Mouse (Mus musculus): ENCODE measurements at regions not wholly inside any gene's neighbourhood (a gene's known extent, or its start where the extent isn't known, plus 50 kb on each side); places are given as distances from the start of the nearest gene placed in this dataset.

GRCm38 (mm10) chr15:88372039-88372438 is 228.1 kb upstream of the Zdhhc25 start:
- no peak for DNase-seq (ENCODE audit: low read depth)

- no peak for DNase-seq (ENCODE audit: low read depth)
Observed at GRCm38 (mm10) chr15:88373923-88374322, 226.2 kb upstream of the Zdhhc25 start.

- no peak for DNase-seq (ENCODE audit: low read depth)
Observed at GRCm38 (mm10) chr15:88379342-88379741, 220.8 kb upstream of the Zdhhc25 start.

- DNase-seq (ENCODE audit: low read depth): no peak
Observed at GRCm38 (mm10) chr15:88379951-88380623, 220.0 kb upstream of the Zdhhc25 start.

GRCm38 (mm10) chr15:88381419-88381818 is 218.7 kb upstream of the Zdhhc25 start:
- no peak for DNase-seq (ENCODE audit: low read depth)

GRCm38 (mm10) chr15:88385943-88386342 is 214.2 kb upstream of the Zdhhc25 start:
- DNase-seq (ENCODE audit: low read depth): no peak

GRCm38 (mm10) chr15:88386711-88387110 is 213.4 kb upstream of the Zdhhc25 start:
- no peak for DNase-seq (ENCODE audit: low read depth)

GRCm38 (mm10) chr15:88391822-88392221 is 208.3 kb upstream of the Zdhhc25 start:
- DNase-seq (ENCODE audit: low read depth): no peak

GRCm38 (mm10) chr15:88399064-88399463 is 201.0 kb upstream of the Zdhhc25 start:
- DNase-seq (ENCODE audit: low read depth): no peak

- no peak for DNase-seq (ENCODE audit: low read depth)
Observed at GRCm38 (mm10) chr15:88399989-88400388, 200.1 kb upstream of the Zdhhc25 start.

- no peak for DNase-seq (ENCODE audit: low read depth)
Observed at GRCm38 (mm10) chr15:88400787-88401186, 199.3 kb upstream of the Zdhhc25 start.

- DNase-seq (ENCODE audit: low read depth): no peak
Observed at GRCm38 (mm10) chr15:88408461-88409379, 191.4 kb upstream of the Zdhhc25 start.

GRCm38 (mm10) chr15:88414206-88414605 is 185.9 kb upstream of the Zdhhc25 start:
- DNase-seq (ENCODE audit: low read depth): no peak

- no peak for DNase-seq (ENCODE audit: low read depth)
Observed at GRCm38 (mm10) chr15:88418881-88419280, 181.2 kb upstream of the Zdhhc25 start.

- no peak for DNase-seq (ENCODE audit: low read depth)
Observed at GRCm38 (mm10) chr15:88428441-88428840, 171.7 kb upstream of the Zdhhc25 start.

GRCm38 (mm10) chr15:88430941-88431340 is 169.2 kb upstream of the Zdhhc25 start:
- no peak for DNase-seq (ENCODE audit: low read depth)

GRCm38 (mm10) chr15:88448272-88448671 is 151.8 kb upstream of the Zdhhc25 start:
- DNase-seq (ENCODE audit: low read depth): no peak

GRCm38 (mm10) chr15:88451241-88451640 is 148.9 kb upstream of the Zdhhc25 start:
- no peak for DNase-seq (ENCODE audit: low read depth)

- DNase-seq (ENCODE audit: low read depth): no peak
Observed at GRCm38 (mm10) chr15:88468107-88468506, 132.0 kb upstream of the Zdhhc25 start.

GRCm38 (mm10) chr15:88468810-88469209 is 131.3 kb upstream of the Zdhhc25 start:
- no peak for DNase-seq (ENCODE audit: low read depth)

GRCm38 (mm10) chr15:88469508-88470455 is 130.3 kb upstream of the Zdhhc25 start:
- no peak for DNase-seq (ENCODE audit: low read depth)

Measured in induced T-regulatory cell, adult 2 months (primary cell).